Mouse (Mus musculus): ENCODE data around the gene Tgfbrap1. TPM values are rescaled to one million over a fixed set of nuclear protein-coding genes. Genes with fewer than 3 reads are reported as not detected.
A peak's percentile ranks its signal among the peaks of the same experiment; 100 is the strongest.

Tgfbrap1 gene
- total and polyA plus RNA-seq, 3 experiments, result 11.2 to 14.5 (median 13.9) TPM

GRCm38 (mm10) chr1:43094206-43094605 is 4.2 kb downstream of the Tgfbrap1 start:
- Histone ChIP-seq H3K27me3 (ENCODE audit: control insufficient read depth, insufficient read depth, low read length) (no peaks in the 10 kb centered on the region), H3K4me1 (ENCODE audit: control insufficient read depth, insufficient read depth, low read length) (peaks cover 7% of the 10 kb centered on the region), H3K4me3 (no peak overlapping the region), H3K27ac (no peak overlapping the region), H3K9ac (ENCODE audit: low read depth, low read length) (no peak overlapping the region), H3K79me2 (replicated peaks; ENCODE audit: control insufficient read depth, insufficient read depth, low read length) (no peaks in the 10 kb centered on the region), H3K36me3 (ENCODE audit: control insufficient read depth, insufficient read depth, low read length) (peaks cover 3% of the 10 kb centered on the region; the same call in 1 of the 2 replicates)
- intact Hi-C loops (cut with DNase I), result loop anchor here (10.0 kb wide), 4 partner anchors 239 to 1011 kb away; partner anchors contain the start of genes Mrps9, Nck2, Tex30 and Tpp2
- TF ChIP-seq CTCF (IDR thresholded peaks at IDR 0.05), result no peak
- no peak for TF ChIP-seq POLR2A (IDR thresholded peaks at IDR 0.05; ENCODE audit: insufficient read depth, low read depth, low read length)
- TF ChIP-seq EP300 (IDR thresholded peaks at IDR 0.05; ENCODE audit: insufficient read depth, low read depth, low read length), result no peak
- 96% methylated on average over 2 of the region's 2 CpGs for WGBS
- no peak for DNase-seq

- peak; percentile 87 to 90 for DNase-seq
- Histone ChIP-seq H3K79me2 (replicated peaks; ENCODE audit: control insufficient read depth, insufficient read depth, low read length) (peaks cover 5% of the 10 kb centered on the region; the same call in 1 of the 2 replicates), H3K4me3 (peak overlapping the region; percentile 80), H3K9ac (ENCODE audit: low read depth, low read length) (peak overlapping the region; percentile 97), H3K27ac (peak overlapping the region; percentile 86), H3K27me3 (ENCODE audit: control insufficient read depth, insufficient read depth, low read length) (no peaks in the 10 kb centered on the region), H3K4me1 (ENCODE audit: control insufficient read depth, insufficient read depth, low read length) (peaks cover 7% of the 10 kb centered on the region), H3K36me3 (ENCODE audit: control insufficient read depth, insufficient read depth, low read length) (peaks cover 3% of the 10 kb centered on the region; the same call in 1 of the 2 replicates)
- intact Hi-C loops (cut with DNase I), result loop anchor here (10.0 kb wide), 4 partner anchors 238 to 1012 kb away; partner anchors contain the start of genes Mrps9, Nck2, Tex30 and Tpp2
- peak; percentile 57; the same call in 1 of the 2 replicates for TF ChIP-seq POLR2A (IDR thresholded peaks at IDR 0.05; ENCODE audit: insufficient read depth, low read depth, low read length)
- no peak for TF ChIP-seq CTCF (IDR thresholded peaks at IDR 0.05)
- 2% methylated on average over 102 of the region's 102 CpGs for WGBS
Observed at GRCm38 (mm10) chr1:43092056-43093015, 6.1 kb downstream of the Tgfbrap1 start.

DNA sequence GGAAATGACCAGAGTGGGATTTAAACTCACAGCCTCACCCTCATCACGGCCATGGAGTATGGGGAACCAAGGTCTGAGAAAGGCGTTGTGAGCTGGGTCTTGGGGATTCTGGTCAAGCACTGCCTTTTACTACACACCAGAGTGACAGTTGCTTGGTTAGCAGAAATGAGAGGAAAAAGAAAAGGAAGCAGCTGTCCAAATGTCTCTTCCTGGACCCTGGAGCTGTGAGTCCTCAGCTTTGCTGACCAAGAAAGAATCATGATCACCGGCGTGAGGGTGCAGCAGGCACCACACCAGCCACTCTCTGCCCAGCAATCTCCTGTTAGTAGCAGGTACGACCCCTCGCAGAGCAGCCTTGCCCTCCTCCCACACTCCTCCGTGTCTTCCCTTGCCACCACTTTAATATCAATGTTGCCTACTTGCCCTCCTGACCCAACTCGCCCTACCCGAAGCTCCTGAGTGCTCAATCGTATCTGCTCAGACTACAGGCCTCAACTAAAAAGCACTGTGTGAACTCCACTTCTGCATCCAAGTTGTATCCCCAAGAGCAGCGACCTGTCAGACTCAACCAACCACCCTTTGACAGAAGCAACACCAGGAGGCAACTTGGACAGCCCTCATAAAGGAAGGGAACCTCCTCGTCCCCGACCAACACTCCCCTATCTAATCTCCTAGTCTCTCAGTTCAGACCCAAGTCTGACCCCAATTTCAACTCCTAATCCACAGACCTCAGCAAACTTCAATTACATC is 7.0 kb downstream of the Tgfbrap1 start:
- Histone ChIP-seq H3K79me2 (replicated peaks; ENCODE audit: control insufficient read depth, insufficient read depth, low read length) (peaks cover 5% of the 10 kb centered on the region; the same call in 1 of the 2 replicates), H3K27ac (peak overlapping the region; percentile 86), H3K9ac (ENCODE audit: low read depth, low read length) (peak overlapping the region; percentile 83), H3K4me1 (ENCODE audit: control insufficient read depth, insufficient read depth, low read length) (peaks cover 7% of the 10 kb centered on the region), H3K36me3 (ENCODE audit: control insufficient read depth, insufficient read depth, low read length) (peaks cover 3% of the 10 kb centered on the region; the same call in 1 of the 2 replicates), H3K27me3 (ENCODE audit: control insufficient read depth, insufficient read depth, low read length) (no peaks in the 10 kb centered on the region), H3K4me3 (peak overlapping the region; percentile 80)
- WGBS, result 34% methylated on average over 13 of the region's 13 CpGs
- intact Hi-C loops (cut with DNase I), result loop anchor here (10.0 kb wide), 4 partner anchors 237 to 1013 kb away; partner anchors contain the start of genes Mrps9, Nck2, Tex30 and Tpp2
- DNase-seq, result peak; percentile 10 to 27
- TF ChIP-seq CTCF (IDR thresholded peaks at IDR 0.05) (no peak), POLR2A (IDR thresholded peaks at IDR 0.05; ENCODE audit: insufficient read depth, low read depth, low read length) (no peak)

- H3K36me3 ChIP-seq (ENCODE audit: control insufficient read depth, insufficient read depth, low read length), result peaks cover 3% of the 10 kb centered on the region; the same call in 1 of the 2 replicates
- WGBS, result 72% methylated on average over 1 of the region's 1 CpGs
- intact Hi-C loops (cut with DNase I), result loop anchor here (10.0 kb wide), 4 partner anchors 236 to 1014 kb away; partner anchors contain the start of genes Mrps9, Nck2, Tex30 and Tpp2
Observed at GRCm38 (mm10) chr1:43090418-43090817, 8.0 kb downstream of the Tgfbrap1 start.

GRCm38 (mm10) chr1:43082946-43083345 is 15.5 kb downstream of the Tgfbrap1 start:
- intact Hi-C loops (cut with DNase I), result no loop called here
- Histone ChIP-seq H3K27ac (no peak overlapping the region), H3K79me2 (replicated peaks; ENCODE audit: control insufficient read depth, insufficient read depth, low read length) (peaks cover 7% of the 10 kb centered on the region), H3K4me1 (ENCODE audit: control insufficient read depth, insufficient read depth, low read length) (no peaks in the 10 kb centered on the region), H3K9ac (ENCODE audit: low read depth, low read length) (no peak overlapping the region), H3K27me3 (ENCODE audit: control insufficient read depth, insufficient read depth, low read length) (no peaks in the 10 kb centered on the region), H3K4me3 (no peak overlapping the region), H3K36me3 (ENCODE audit: control insufficient read depth, insufficient read depth, low read length) (no peaks in the 10 kb centered on the region)
- TF ChIP-seq POLR2A (IDR thresholded peaks at IDR 0.05; ENCODE audit: insufficient read depth, low read depth, low read length) (no peak), EP300 (IDR thresholded peaks at IDR 0.05; ENCODE audit: insufficient read depth, low read depth, low read length) (no peak)
- DNase-seq, result no peak
- 80% methylated on average over 5 of the region's 5 CpGs for WGBS

More at GRCm38 (mm10) chr1:43090418-43090817, 8.0 kb downstream of the Tgfbrap1 start:
- Histone ChIP-seq H3K4me3 (no peak overlapping the region), H3K27ac (no peak overlapping the region), H3K79me2 (replicated peaks; ENCODE audit: control insufficient read depth, insufficient read depth, low read length) (peaks cover 7% of the 10 kb centered on the region), H3K4me1 (ENCODE audit: control insufficient read depth, insufficient read depth, low read length) (peaks cover 7% of the 10 kb centered on the region), H3K9ac (ENCODE audit: low read depth, low read length) (no peak overlapping the region), H3K27me3 (ENCODE audit: control insufficient read depth, insufficient read depth, low read length) (no peaks in the 10 kb centered on the region)
- DNase-seq, result no peak
- TF ChIP-seq CTCF (IDR thresholded peaks at IDR 0.05) (no peak), POLR2A (IDR thresholded peaks at IDR 0.05; ENCODE audit: insufficient read depth, low read depth, low read length) (no peak), EP300 (IDR thresholded peaks at IDR 0.05; ENCODE audit: insufficient read depth, low read depth, low read length) (no peak)
